9 mouse cellular contexts compared by ENCODE assay signal in genomic region chr8:114715318-114716070, GRCm38 (mm10).
DNase-seq lines count a peak whose midpoint lies in the region; TF ChIP-seq lines count a peak whose summit lies in the region.
"Had no signal": no experiment of that assay in that cellular context is flagged by ENCODE, and none has a peak within 500 bp of the region (broad histone marks: within the 10 kb centered on the region; RNA-seq: fewer than 3 reads in every experiment).

No protein-coding gene starts in this region.

- H3K27ac ChIP-seq in layer of hippocampus, adult 2 months = no peak overlapping the region

- TF ChIP-seq CTCF in layer of hippocampus, adult 2 months (conservative IDR thresholded peaks at IDR 0.05) = peak; percentile 85

- intact Hi-C loops in left cerebral cortex, postnatal 14 days (cut with DNase I) = no loop called here

- no peak overlapping the region for H3K4me3 ChIP-seq in layer of hippocampus, adult 2 months
- H3K4me3 ChIP-seq: erythroblast, embryonic 14.5 days had no signal

- peak; percentile 46 for DNase-seq in adrenal gland, postnatal 10 days
- DNase-seq in adrenal gland, postnatal 4 days (ENCODE audit: low spot score in 2 of 2) = no peak
- DNase-seq in layer of hippocampus, adult 2 months (ENCODE audit: low spot score in 2 of 2) = peak in 1 of 2 experiments; percentile 21
- no peak for DNase-seq in layer of hippocampus, postnatal 14 days (ENCODE audit: low spot score in 2 of 2)
- DNase-seq in adrenal gland, postnatal 14 days = peak; percentile 36
- peak; percentile 21 for DNase-seq in lung, postnatal 10 days
- no peak for DNase-seq in left cerebral cortex, postnatal 14 days (ENCODE audit: low spot score in 2 of 2)
- DNase-seq in urinary bladder, postnatal 14 days (ENCODE audit: low spot score) = no peak

Comparison
In these comparisons a context has a peak if more than half of its experiments do, and no peak if none do; other contexts are left out.
1. DNase-seq: peak in adrenal gland, postnatal 10 days (single experiment), adrenal gland, postnatal 14 days (single experiment) and lung, postnatal 10 days (single experiment); none in adrenal gland, postnatal 4 days (0 of 2), layer of hippocampus, postnatal 14 days (0 of 2), left cerebral cortex, postnatal 14 days (0 of 2) and urinary bladder, postnatal 14 days (single experiment).